Mouse (Mus musculus) spleen, adult 10 weeks (tissue): ENCODE measurements around the gene 1810030O07Rik. TPM values are rescaled to one million over a fixed set of nuclear protein-coding genes. Genes with fewer than 3 reads are reported as not detected.

ENCODE experiments used
- polyA plus RNA-seq: library from polyadenylated mRNA; stranded (reverse); fragments of 350-450 nt; fragmentation: Illumina TruSeq; extraction: RNeasy Lipid Tissue Mini Kit (QIAGEN cat#74804); gene quantifications from one replicate; pipeline ENCODE4 v1.2.3, GENCODE M21; 2015; ENCODE audit warnings: low replicate concordance; ENCODE audit not compliant: insufficient read depth

The 1810030O07Rik gene
- 53.3 TPM for polyA plus RNA-seq

GRCm38 (mm10) chrX:12673054-12673775, at the start of gene 1810030O07Rik:
1810030O07Rik (minus strand) TSS chrX:12673668.

Other genes starting within 250 kb of the 1810030O07Rik start
- 101 TPM for gene Atp6ap2, start 85.9 kb downstream of the 1810030O07Rik start, polyA plus RNA-seq
- gene Med14, start 88.4 kb upstream of the 1810030O07Rik start, polyA plus RNA-seq: 35.6 TPM